Mouse (Mus musculus): Measurements from ENCODE around the gene Ear14. TPM values are rescaled to one million over a fixed set of nuclear protein-coding genes. Genes with fewer than 3 reads are reported as not detected.
"Not testable (repeated sequence)": the region's sequence is repeated elsewhere in the genome, so short reads cannot be mapped to it uniquely, and the experiment has no call there.

Ear14 gene
- polyA plus RNA-seq, 1 experiment from 2014 or later = not detected

DNA sequence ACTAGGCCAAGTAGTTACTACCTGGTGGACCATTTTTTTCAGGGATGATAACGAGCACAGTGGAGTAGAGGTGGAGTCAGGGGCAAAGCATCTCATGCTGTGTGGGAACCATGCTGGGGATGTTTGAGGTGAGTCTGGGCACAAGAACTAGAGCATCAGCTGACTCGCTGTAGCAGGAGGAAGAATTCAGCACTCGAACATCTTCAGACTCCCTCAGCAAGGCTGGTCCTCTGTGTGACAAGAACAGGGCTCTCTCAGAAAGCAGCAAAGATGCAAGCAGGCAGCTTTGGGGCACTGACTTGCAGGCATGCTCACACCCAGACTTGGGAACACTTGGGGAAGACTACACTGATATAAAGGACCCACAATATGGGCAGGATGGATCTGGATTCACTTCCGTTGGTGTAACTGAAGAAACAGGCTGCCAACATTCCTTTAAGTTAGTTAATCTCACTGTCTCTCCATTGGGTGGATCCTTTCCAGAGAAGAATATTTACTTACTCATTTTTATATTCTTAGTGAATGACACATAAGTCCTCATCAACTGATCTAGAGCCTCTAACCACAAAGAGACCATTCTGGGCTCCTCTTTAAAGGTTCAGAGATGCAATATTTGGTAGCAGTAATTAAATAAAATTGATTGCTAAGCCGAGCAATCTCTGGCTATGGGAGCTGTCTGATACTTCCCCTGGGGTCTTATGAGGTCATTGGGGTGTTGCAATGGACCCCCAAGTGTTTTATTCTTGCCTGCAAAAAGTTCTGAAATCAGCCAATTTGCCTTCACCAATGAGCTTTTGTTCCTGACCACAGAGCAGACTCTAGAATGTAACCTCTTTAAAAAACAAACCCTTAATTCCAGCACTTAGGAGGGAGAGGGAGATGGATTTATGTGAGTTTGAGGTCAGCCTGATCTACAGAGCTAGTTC, 3.8 kb upstream of the Ear14 start, which contains the start of gene Ang2:
Ang2 (minus strand) TSS at position 51 of the 926 bp plus-strand sequence.
- H3K27ac ChIP-seq (replicated peaks) = no peak within 1 kb of the TSS
- H3K36me3 ChIP-seq = no peaks in the 10 kb centered on the region
- WGBS = 87% methylated on average over 5 of the region's 5 CpGs
- no peak within 1 kb of the TSS for H3K4me3 ChIP-seq
- DNase-seq (ENCODE audit: low spot score) = no peak
- H3K4me1 ChIP-seq = no peaks in the 10 kb centered on the region
- no peaks in the 10 kb centered on the region for H3K9me3 ChIP-seq (replicated peaks)
- H3K27me3 ChIP-seq (ENCODE audit: low read depth, poor library complexity, severe bottlenecking) = no peaks in the 10 kb centered on the region

DNA sequence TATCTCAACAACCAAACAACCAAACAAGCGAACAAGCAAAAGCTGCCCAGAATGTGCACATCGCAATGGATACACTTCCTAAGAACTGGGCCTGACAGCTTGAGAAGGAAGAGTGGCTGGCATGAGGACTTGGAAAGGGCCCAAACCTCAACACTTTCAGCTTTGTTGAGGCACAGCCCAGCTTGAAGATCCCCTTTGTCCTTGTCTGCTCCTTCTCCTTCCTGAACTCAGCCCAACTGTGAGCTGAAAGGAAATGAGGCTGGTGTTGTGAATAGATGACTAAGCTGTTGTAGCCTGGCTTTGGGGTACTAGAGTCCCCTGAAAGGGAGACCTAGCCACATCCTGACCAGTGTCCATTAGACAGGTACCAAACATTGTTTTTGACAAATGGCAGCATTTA, 3.1 kb upstream of the Ear14 start:
- Histone ChIP-seq H3K4me1 (no peaks in the 10 kb centered on the region), H3K27me3 (ENCODE audit: low read depth, poor library complexity, severe bottlenecking) (no peaks in the 10 kb centered on the region), H3K9me3 (replicated peaks) (no peaks in the 10 kb centered on the region), H3K4me3 (no peak overlapping the region), H3K27ac (replicated peaks) (no peak overlapping the region), H3K36me3 (no peaks in the 10 kb centered on the region)
- DNase-seq (ENCODE audit: low spot score) = no peak
- WGBS = 93% methylated on average over 2 of the region's 2 CpGs

DNA sequence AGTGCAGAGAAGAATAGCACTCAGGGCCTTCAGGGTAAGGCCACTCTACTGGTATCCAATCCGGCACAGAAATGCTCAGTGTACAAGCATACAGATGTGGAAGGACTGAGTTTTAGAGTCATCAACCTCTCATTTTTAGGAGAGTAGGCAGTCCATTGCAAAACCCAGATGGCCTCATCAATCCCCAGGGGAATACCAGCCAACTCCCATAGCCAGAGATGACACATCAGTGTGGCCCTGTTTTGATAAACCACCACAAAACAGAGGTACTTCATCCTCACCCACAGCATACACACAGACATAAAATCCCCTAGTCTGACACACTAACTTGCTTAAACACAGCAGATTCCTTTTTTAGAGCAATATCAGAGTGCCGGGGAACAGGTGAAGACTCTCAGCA, 2.7 kb upstream of the Ear14 start:
- 89% methylated on average over 2 of the region's 2 CpGs for WGBS
- H3K36me3 ChIP-seq = no peaks in the 10 kb centered on the region

DNA sequence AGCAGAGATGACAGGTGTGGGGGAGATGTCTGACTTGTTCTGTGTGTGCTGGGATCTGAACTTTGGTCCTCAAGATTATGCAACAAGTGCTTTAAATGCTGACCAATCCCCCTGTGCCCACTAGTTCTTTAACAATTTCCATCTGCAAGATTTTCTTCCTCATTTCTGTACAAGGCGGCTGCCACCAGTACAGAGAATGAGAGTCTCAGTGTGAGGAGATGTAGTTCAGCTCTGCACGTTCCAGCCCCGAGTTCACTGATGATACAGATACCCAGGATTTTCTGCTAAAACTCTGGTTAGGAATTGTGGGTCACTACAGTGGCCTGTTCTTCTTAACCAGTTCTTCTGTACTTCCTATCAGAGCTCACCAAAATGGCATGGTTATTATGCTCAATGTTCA, 16.9 kb downstream of the Ear14 start:
- WGBS = 90% methylated on average over 3 of the region's 3 CpGs
- not testable (repeated sequence) for H3K27me3 ChIP-seq (ENCODE audit: low read depth, poor library complexity, severe bottlenecking); H3K4me1 ChIP-seq; H3K36me3 ChIP-seq; H3K9me3 ChIP-seq (replicated peaks); H3K27ac ChIP-seq (replicated peaks); DNase-seq (ENCODE audit: low spot score); H3K4me3 ChIP-seq

More for the DNA sequence above, 2.7 kb upstream of the Ear14 start:
- Histone ChIP-seq H3K27ac (replicated peaks) (no peak overlapping the region), H3K9me3 (replicated peaks) (no peaks in the 10 kb centered on the region), H3K4me3 (no peak overlapping the region), H3K4me1 (no peaks in the 10 kb centered on the region), H3K27me3 (ENCODE audit: low read depth, poor library complexity, severe bottlenecking) (no peaks in the 10 kb centered on the region)
- no peak for DNase-seq (ENCODE audit: low spot score)

DNA sequence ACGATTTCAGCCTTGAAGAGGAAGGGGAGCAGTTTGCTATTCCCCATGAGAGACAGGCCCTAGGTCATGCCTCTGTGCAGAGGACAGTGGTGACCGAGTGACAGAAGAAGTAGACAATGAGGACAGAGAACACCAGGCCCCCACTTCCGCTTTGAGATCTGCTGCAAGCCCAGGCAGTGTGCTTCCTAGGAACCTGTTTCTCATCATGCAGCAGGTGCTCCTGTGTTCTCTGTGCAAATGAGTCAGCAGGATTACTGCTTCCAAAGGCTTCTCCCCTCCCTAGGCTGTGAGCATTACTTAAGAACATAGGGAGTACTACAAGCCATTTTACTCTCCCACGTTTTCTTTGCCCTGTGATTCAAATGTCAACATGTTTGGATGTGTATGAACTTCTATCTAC, 26.5 kb downstream of the Ear14 start:
- not testable (repeated sequence) for DNase-seq (ENCODE audit: low spot score); H3K4me3 ChIP-seq; H3K27me3 ChIP-seq (ENCODE audit: low read depth, poor library complexity, severe bottlenecking); H3K36me3 ChIP-seq; H3K9me3 ChIP-seq (replicated peaks); H3K27ac ChIP-seq (replicated peaks); H3K4me1 ChIP-seq
- 66% methylated on average over 4 of the region's 4 CpGs for WGBS

GRCm38 (mm10) chr14:51237488-51237887, 34.3 kb downstream of the Ear14 start:
- 75% methylated on average over 1 of the region's 1 CpGs for WGBS
- DNase-seq (ENCODE audit: low spot score) = not testable (repeated sequence)

DNA sequence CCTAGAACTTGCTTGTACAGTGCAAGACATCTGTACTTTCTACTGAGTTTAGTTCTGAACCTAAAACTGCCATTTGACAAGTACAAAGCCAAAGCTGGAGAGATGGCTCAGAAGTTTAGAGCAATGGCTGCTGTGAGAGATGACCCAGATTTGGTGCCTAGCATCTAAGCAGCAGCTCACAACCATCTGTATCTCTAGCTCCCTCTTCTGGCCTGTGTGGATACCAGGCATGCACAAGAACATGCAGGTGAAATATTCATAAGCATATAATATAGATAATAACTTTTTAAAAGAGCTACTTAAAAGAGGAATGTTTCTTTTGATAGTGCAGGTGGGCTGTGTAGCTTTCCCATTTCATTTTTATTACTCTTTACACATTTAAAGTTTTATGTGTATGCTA, 37.7 kb downstream of the Ear14 start:
- no peak overlapping the region for H3K27ac ChIP-seq (replicated peaks)

More at GRCm38 (mm10) chr14:51237488-51237887, 34.3 kb downstream of the Ear14 start:
- H3K27me3 ChIP-seq (ENCODE audit: low read depth, poor library complexity, severe bottlenecking); H3K9me3 ChIP-seq (replicated peaks); H3K4me1 ChIP-seq; H3K36me3 ChIP-seq; H3K4me3 ChIP-seq; H3K27ac ChIP-seq (replicated peaks): not testable (repeated sequence)

DNA sequence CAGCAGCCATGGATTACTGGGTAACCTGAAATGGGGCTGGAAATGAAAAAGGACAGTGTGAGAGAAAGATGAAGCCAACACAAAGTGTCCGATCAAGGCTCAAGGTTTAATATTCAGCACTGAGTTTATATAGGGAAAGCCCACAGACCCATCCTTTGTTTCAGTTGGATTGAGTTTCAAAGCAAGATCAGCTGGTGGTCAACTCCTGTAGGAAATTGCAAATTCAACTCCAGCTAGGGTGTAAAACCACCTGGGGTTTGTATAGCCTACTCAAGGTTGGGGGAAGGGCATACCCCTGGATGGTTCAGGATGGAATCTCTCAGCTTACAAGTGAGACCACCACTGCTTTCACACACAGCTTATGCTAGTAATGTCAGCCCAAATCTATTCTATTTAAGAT, 44.5 kb downstream of the Ear14 start:
- no peaks in the 10 kb centered on the region for H3K27me3 ChIP-seq (ENCODE audit: low read depth, poor library complexity, severe bottlenecking)
- DNase-seq (ENCODE audit: low spot score) = no peak
- no peak overlapping the region for H3K27ac ChIP-seq (replicated peaks)
- WGBS = 82% methylated on average over 1 of the region's 1 CpGs
- H3K9me3 ChIP-seq (replicated peaks) = no peaks in the 10 kb centered on the region
- H3K36me3 ChIP-seq = no peaks in the 10 kb centered on the region
- H3K4me3 ChIP-seq = no peak overlapping the region
- no peaks in the 10 kb centered on the region for H3K4me1 ChIP-seq

More for the DNA sequence above, 37.7 kb downstream of the Ear14 start:
- Histone ChIP-seq H3K27me3 (ENCODE audit: low read depth, poor library complexity, severe bottlenecking) (no peaks in the 10 kb centered on the region), H3K4me3 (no peak overlapping the region), H3K4me1 (no peaks in the 10 kb centered on the region), H3K36me3 (no peaks in the 10 kb centered on the region), H3K9me3 (replicated peaks) (no peaks in the 10 kb centered on the region)
- DNase-seq (ENCODE audit: low spot score) = no peak

DNA sequence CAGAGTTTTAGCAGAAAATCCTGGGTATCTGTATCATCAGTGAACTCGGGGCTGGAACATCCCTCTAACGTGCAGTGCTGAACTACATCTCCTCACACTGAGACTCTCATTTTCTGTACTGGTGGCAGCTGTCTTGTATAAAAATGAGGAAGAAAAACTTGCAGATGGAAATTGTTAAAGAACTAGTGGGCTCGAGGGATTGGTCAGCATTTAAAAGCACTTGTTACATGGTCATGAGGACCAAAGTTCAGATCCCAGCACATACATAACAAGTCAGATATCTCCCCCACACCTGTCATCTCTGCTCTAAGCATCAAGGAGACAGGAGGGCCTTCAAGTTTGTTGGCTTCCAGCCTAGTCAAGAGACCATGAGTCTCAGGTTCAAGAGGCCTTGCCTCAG, 47.2 kb downstream of the Ear14 start:
- no peak for DNase-seq (ENCODE audit: low spot score)
- no peak overlapping the region for H3K4me3 ChIP-seq
- H3K36me3 ChIP-seq = no peaks in the 10 kb centered on the region
- no peak overlapping the region for H3K27ac ChIP-seq (replicated peaks)
- no peaks in the 10 kb centered on the region for H3K4me1 ChIP-seq
- no peaks in the 10 kb centered on the region for H3K27me3 ChIP-seq (ENCODE audit: low read depth, poor library complexity, severe bottlenecking)
- H3K9me3 ChIP-seq (replicated peaks) = no peaks in the 10 kb centered on the region
- WGBS = 93% methylated on average over 3 of the region's 3 CpGs

GRCm38 (mm10) chr14:51252206-51252605, 49.0 kb downstream of the Ear14 start:
- H3K4me1 ChIP-seq; DNase-seq (ENCODE audit: low spot score); H3K27me3 ChIP-seq (ENCODE audit: low read depth, poor library complexity, severe bottlenecking); H3K4me3 ChIP-seq; H3K9me3 ChIP-seq (replicated peaks); H3K27ac ChIP-seq (replicated peaks); H3K36me3 ChIP-seq: not testable (repeated sequence)

- no peak overlapping the region for H3K27ac ChIP-seq (replicated peaks)
- WGBS = 89% methylated on average over 1 of the region's 1 CpGs
- no peaks in the 10 kb centered on the region for H3K27me3 ChIP-seq (ENCODE audit: low read depth, poor library complexity, severe bottlenecking)
- no peak overlapping the region for H3K4me3 ChIP-seq
- H3K36me3 ChIP-seq = no peaks in the 10 kb centered on the region
- no peak for DNase-seq (ENCODE audit: low spot score)
- no peaks in the 10 kb centered on the region for H3K4me1 ChIP-seq
- H3K9me3 ChIP-seq (replicated peaks) = no peaks in the 10 kb centered on the region
Observed at GRCm38 (mm10) chr14:51253569-51253968, 50.4 kb downstream of the Ear14 start.

Data from midbrain, embryonic 10.5 days (tissue).